Mouse (Mus musculus) kidney, postnatal 0 days (tissue): Measurements from ENCODE around the gene Mfsd4b1. TPM values are rescaled to one million over a fixed set of nuclear protein-coding genes. Genes with fewer than 3 reads are reported as not detected.

Source experiments
- ATAC-seq: fragments of 200-750 bp; cut with Nextera tagmentation; replicated peaks from 2 replicates; pipeline ENCODE4 v1.8.0; 2017; ENCODE audit warnings: low read depth, moderate number of reproducible peaks, moderate TSS enrichment, moderate library complexity; ENCODE audit not compliant: low FRiP score
- DNase-seq: peaks from one replicate; pipeline ENCODE4 v3.0.0-alpha.2; 2016; ENCODE audit warnings: low spot score
- H3K27ac ChIP-seq: fragments of 300-500 bp; sonication (generic); 2 replicates; pipeline ENCODE4 v1.5.1; 2014; ENCODE audit warnings: mild to moderate bottlenecking
- H3K27me3 ChIP-seq: fragments of 300-500 bp; sonication (generic); 2 replicates; pipeline ENCODE4 v1.6.1; 2014; ENCODE audit warnings: low read length, mixed read lengths; ENCODE audit not compliant: insufficient read depth
- H3K36me3 ChIP-seq: fragments of 300-500 bp; sonication (generic); 2 replicates; pipeline ENCODE4 v1.6.1; 2014; ENCODE audit warnings: low read length, mixed read lengths; ENCODE audit not compliant: insufficient read depth
- H3K4me1 ChIP-seq: fragments of 300-500 bp; sonication (generic); replicated peaks from 2 replicates; pipeline ENCODE4 v1.6.1; 2014; ENCODE audit warnings: antibody characterized with exemption, low read length, mixed read lengths; ENCODE audit not compliant: insufficient read depth
- H3K4me2 ChIP-seq: fragments of 300-500 bp; sonication (generic); 2 replicates; pipeline ENCODE4 v1.6.1; 2014; ENCODE audit warnings: mild to moderate bottlenecking, low read length, moderate library complexity, mixed read lengths
- H3K4me3 ChIP-seq: fragments of 300-500 bp; sonication (generic); replicated peaks from 2 replicates; pipeline ENCODE4 v1.5.1; 2014; ENCODE audit warnings: low read depth, low read length
- H3K9ac ChIP-seq: fragments of 300-500 bp; sonication (generic); 2 replicates; pipeline ENCODE4 v1.6.1; 2014; ENCODE audit warnings: low read depth, low read length
- H3K9me3 ChIP-seq: fragments of 300-500 bp; sonication (generic); replicated peaks from 2 replicates; pipeline ENCODE4 v1.6.1; 2016; ENCODE audit warnings: low read length, inconsistent platforms, mixed read lengths
- CTCF ChIP-seq: IDR thresholded peaks from 2 replicates; pipeline ENCODE4 v1.5.1; 2016; ENCODE audit warnings: antibody characterized with exemption, low read depth, mild to moderate bottlenecking, moderate library complexity
- whole genome bisulfite sequencing: fragments of 180-500 bp; shearing (Covaris S2); extraction: QIAGEN DNeasy Blood & Tissue Kit; methylation state at CpG from one replicate; pipeline ENCODE4 v1.1.7; 2014; 5-methylcytosine and 5-hydroxymethylcytosine counted together
- polyA plus RNA-seq: library from polyadenylated mRNA; unstranded; fragments of >200 nt; fragmentation: Nextera tagmentation; extraction: Ambion mirVana; gene quantifications from 2 replicates; pipeline ENCODE4 v1.2.1, GENCODE M21; 2015

The Mfsd4b1 gene
- polyA plus RNA-seq, 1 experiment from 2014 or later, result 34.8 TPM

DNA sequence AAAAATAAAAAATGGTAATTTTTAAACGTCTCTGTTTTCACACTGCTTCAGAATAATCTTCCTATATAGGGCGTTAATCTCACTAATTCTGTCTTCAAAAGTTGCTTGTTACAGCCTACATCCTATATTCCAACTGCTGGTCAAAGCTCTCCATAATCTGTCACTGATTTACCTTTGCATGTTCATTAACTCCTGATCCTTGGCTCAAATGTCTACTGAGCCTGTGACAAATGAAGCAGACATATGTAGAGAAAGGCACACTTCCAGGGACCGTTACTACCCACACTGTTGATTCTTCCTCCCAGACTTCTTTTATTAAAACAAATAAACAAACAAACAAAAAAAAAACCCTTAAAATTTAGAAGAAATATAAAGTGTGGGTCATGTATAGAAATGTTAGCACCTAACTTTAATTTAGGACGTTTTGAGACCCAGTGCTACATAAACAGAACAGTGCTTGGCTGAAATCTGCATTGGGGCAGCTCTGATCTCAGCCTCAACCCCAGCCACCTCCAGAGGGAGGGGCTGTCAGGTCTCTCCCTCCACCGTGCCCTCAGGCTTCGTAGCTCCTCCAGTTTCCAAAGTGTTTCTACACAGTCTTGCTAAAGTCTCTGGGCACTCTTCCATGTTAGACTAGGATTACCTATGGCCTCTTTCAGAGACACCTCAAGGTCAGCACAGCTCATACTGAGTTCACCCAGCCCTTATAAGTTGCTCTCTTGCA, 33.2 kb upstream of the Mfsd4b1 start:
- DNase-seq (no peak), ATAC-seq (no peak; the same call in 1 of the 2 replicates)
- 33% methylated on average over 6 of the region's 6 CpGs for WGBS
- H3K9ac ChIP-seq, result no peak overlapping the region
- H3K4me1 ChIP-seq, result peaks cover 9% of the 10 kb centered on the region; the same call in 1 of the 2 replicates
- no peak for TF ChIP-seq CTCF
- H3K4me3 ChIP-seq, result no peak overlapping the region
- no peaks in the 10 kb centered on the region for H3K36me3 ChIP-seq
- H3K27me3 ChIP-seq, result no peaks in the 10 kb centered on the region
- peak overlapping the region; percentile 68 for H3K27ac ChIP-seq
- no peak overlapping the region for H3K4me2 ChIP-seq
- no peaks in the 10 kb centered on the region for H3K9me3 ChIP-seq

DNA sequence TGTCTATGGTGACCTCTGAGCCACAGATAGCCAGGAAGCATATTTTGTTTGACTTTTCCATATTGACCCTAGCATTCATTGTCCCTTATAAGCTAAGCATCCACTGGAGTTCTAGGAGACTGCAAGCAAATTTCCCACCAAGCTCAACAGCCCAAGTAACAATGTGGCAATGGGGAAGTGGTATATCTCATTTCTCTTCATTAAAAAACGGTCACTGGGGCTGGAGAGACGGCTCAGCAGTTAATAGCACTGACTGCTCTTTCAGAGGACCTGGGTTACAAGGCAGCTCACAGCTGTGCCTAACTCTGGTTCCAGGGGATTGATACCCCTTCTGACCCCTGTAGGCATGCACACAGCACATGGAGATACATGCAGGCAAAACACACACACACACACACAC, 32.5 kb upstream of the Mfsd4b1 start:
- H3K27ac ChIP-seq, result no peak overlapping the region
- no peaks in the 10 kb centered on the region for H3K36me3 ChIP-seq
- DNase-seq (no peak), ATAC-seq (no peak)
- no peak overlapping the region for H3K4me3 ChIP-seq
- no peaks in the 10 kb centered on the region for H3K27me3 ChIP-seq
- no peak for TF ChIP-seq CTCF
- WGBS, result 47% methylated on average over 2 of the region's 2 CpGs
- H3K4me1 ChIP-seq, result peaks cover 9% of the 10 kb centered on the region; the same call in 1 of the 2 replicates
- no peak overlapping the region for H3K4me2 ChIP-seq
- no peaks in the 10 kb centered on the region for H3K9me3 ChIP-seq
- H3K9ac ChIP-seq, result no peak overlapping the region

DNA sequence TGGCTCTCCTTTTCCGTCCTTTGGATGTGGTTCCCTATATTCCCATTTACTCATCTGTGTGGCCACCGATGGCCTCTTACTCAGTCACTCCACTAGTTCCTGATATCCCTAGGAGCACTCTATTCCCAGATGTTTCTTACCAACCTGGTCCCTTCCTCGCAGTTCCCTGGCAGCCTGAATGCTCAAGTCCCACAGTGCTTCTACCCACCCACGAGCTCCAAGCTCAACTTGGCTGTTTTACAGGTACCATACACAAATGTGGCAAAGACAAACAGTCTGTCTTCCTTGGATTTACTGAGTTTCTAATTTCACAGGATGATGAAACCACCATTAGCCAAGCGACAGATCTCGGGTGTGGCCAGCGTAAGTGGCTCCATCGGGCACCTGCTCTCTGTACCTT, 29.4 kb upstream of the Mfsd4b1 start:
- peaks cover 9% of the 10 kb centered on the region; the same call in 1 of the 2 replicates for H3K4me1 ChIP-seq
- H3K9me3 ChIP-seq, result no peaks in the 10 kb centered on the region
- no peaks in the 10 kb centered on the region for H3K36me3 ChIP-seq
- ATAC-seq (no peak), DNase-seq (no peak)
- TF ChIP-seq CTCF, result no peak
- H3K9ac ChIP-seq, result no peak overlapping the region
- no peaks in the 10 kb centered on the region for H3K27me3 ChIP-seq
- H3K27ac ChIP-seq, result no peak overlapping the region
- H3K4me2 ChIP-seq, result no peak overlapping the region
- H3K4me3 ChIP-seq, result no peak overlapping the region
- WGBS, result 82% methylated on average over 8 of the region's 8 CpGs

GRCm38 (mm10) chr10:40053896-40054295, 28.8 kb upstream of the Mfsd4b1 start:
- no peak for TF ChIP-seq CTCF
- WGBS, result 84% methylated on average over 4 of the region's 4 CpGs
- DNase-seq (no peak), ATAC-seq (no peak)
- H3K36me3 ChIP-seq, result no peaks in the 10 kb centered on the region
- no peak overlapping the region for H3K9ac ChIP-seq
- no peak overlapping the region for H3K27ac ChIP-seq
- no peak overlapping the region for H3K4me2 ChIP-seq
- H3K4me1 ChIP-seq, result peaks cover 7% of the 10 kb centered on the region; the same call in 1 of the 2 replicates
- H3K27me3 ChIP-seq, result no peaks in the 10 kb centered on the region
- H3K9me3 ChIP-seq, result no peaks in the 10 kb centered on the region
- H3K4me3 ChIP-seq, result no peak overlapping the region

- Histone ChIP-seq H3K4me2 (no peak overlapping the region), H3K4me3 (no peak overlapping the region), H3K9ac (no peak overlapping the region), H3K36me3 (no peaks in the 10 kb centered on the region), H3K27ac (no peak overlapping the region), H3K4me1 (peaks cover 2% of the 10 kb centered on the region; the same call in 1 of the 2 replicates), H3K27me3 (no peaks in the 10 kb centered on the region), H3K9me3 (no peaks in the 10 kb centered on the region)
- 53% methylated on average over 3 of the region's 3 CpGs for WGBS
- ATAC-seq (no peak), DNase-seq (peak; percentile 78)
- TF ChIP-seq CTCF, result peak; percentile 81
These were observed 28.3 kb upstream of the Mfsd4b1 start for GRCm38 (mm10) chr10:40053257-40053895.

GRCm38 (mm10) chr10:40051997-40052396, 26.9 kb upstream of the Mfsd4b1 start:
- ATAC-seq (no peak), DNase-seq (no peak)
- Histone ChIP-seq H3K9ac (no peak overlapping the region), H3K4me2 (no peak overlapping the region), H3K27ac (no peak overlapping the region), H3K36me3 (no peaks in the 10 kb centered on the region), H3K4me1 (no peaks in the 10 kb centered on the region), H3K9me3 (no peaks in the 10 kb centered on the region), H3K4me3 (no peak overlapping the region), H3K27me3 (no peaks in the 10 kb centered on the region)
- no peak for TF ChIP-seq CTCF
- 65% methylated on average over 3 of the region's 3 CpGs for WGBS
